Mouse (Mus musculus): ENCODE results near the gene Cand2. TPM values are rescaled to one million over a fixed set of nuclear protein-coding genes. Genes with fewer than 3 reads are reported as not detected.

Gene Cand2
- polyA plus RNA-seq (2012; fragmentation: generic; extraction: Trizol) = 31.3 TPM

- Histone ChIP-seq H3K79me2 (ENCODE audit: control insufficient read depth, insufficient read depth) (peaks cover 16% of the 10 kb centered on the region), H3K4me2 (ENCODE audit: low read depth) (peak within 1 kb of the TSS; percentile 91), H3ac (ENCODE audit: control insufficient read depth, insufficient read length) (peak within 1 kb of the TSS; percentile 41), H3K4me3 (peak within 1 kb of the TSS; percentile 42), H3K27me3 (ENCODE audit: control insufficient read depth, insufficient read depth, insufficient read length) (no peaks in the 10 kb centered on the region), H3K36me3 (ENCODE audit: control insufficient read depth, insufficient read depth) (no peaks in the 10 kb centered on the region)
- TF ChIP-seq REST (IDR thresholded peaks at IDR 0.05; ENCODE audit: insufficient read depth, insufficient read length) (no peak), POLR2A (IDR thresholded peaks at IDR 0.05; ENCODE audit: insufficient read length, low read depth) (peak; percentile 32)
Observed at GRCm38 (mm10) chr6:115774501-115774921, at the start of gene Cand2. Gene Cand2, plus strand, starts transcription at chr6:115774538.

GRCm38 (mm10) chr6:115727108-115727507, 47.2 kb upstream of the Cand2 start:
- no peak for TF ChIP-seq MAX (IDR thresholded peaks at IDR 0.05; ENCODE audit: low read depth)
- no peak for TF ChIP-seq E2F4 (IDR thresholded peaks at IDR 0.05; ENCODE audit: insufficient read depth)
- no peak for TF ChIP-seq MYOG (IDR thresholded peaks at IDR 0.05; ENCODE audit: control insufficient read depth in 1 of 3, insufficient read depth in 1 of 3, insufficient read length in 2 of 3, low read depth in 2 of 3)
- TF ChIP-seq POLR2A (IDR thresholded peaks at IDR 0.05; ENCODE audit: insufficient read length, low read depth) = no peak
- TF ChIP-seq TCF3 (IDR thresholded peaks at IDR 0.05; ENCODE audit: insufficient read length, low read depth) = no peak
- TF ChIP-seq TCF12 (IDR thresholded peaks at IDR 0.05; ENCODE audit: insufficient read depth, poor library complexity, severe bottlenecking) = no peak
- TF ChIP-seq CEBPB (IDR thresholded peaks at IDR 0.05; ENCODE audit: insufficient read depth, poor library complexity, severe bottlenecking) = no peak
- TF ChIP-seq SRF (IDR thresholded peaks at IDR 0.05; ENCODE audit: control insufficient read depth, insufficient read length, low read depth) = no peak
- TF ChIP-seq USF1 (IDR thresholded peaks at IDR 0.05; ENCODE audit: low read depth) = no peak
- no peak for TF ChIP-seq REST (IDR thresholded peaks at IDR 0.05; ENCODE audit: insufficient read depth, insufficient read length)
- TF ChIP-seq MYOD1 (IDR thresholded peaks at IDR 0.05; ENCODE audit: control insufficient read depth in 1 of 3, insufficient read length in 2 of 3, low read depth in 2 of 3) = no peak
- no peak for TF ChIP-seq POLR2AphosphoS2 (IDR thresholded peaks at IDR 0.05; ENCODE audit: insufficient read length, low read depth)
- H3ac ChIP-seq (ENCODE audit: control insufficient read depth, insufficient read length) = no peak overlapping the region

GRCm38 (mm10) chr6:115727570-115727969, 46.8 kb upstream of the Cand2 start:
- no peak overlapping the region for H3K4me2 ChIP-seq (ENCODE audit: low read depth)
- TF ChIP-seq CEBPB (IDR thresholded peaks at IDR 0.05; ENCODE audit: insufficient read depth, poor library complexity, severe bottlenecking) (no peak), E2F4 (IDR thresholded peaks at IDR 0.05; ENCODE audit: insufficient read depth) (no peak), POLR2AphosphoS2 (IDR thresholded peaks at IDR 0.05; ENCODE audit: insufficient read length, low read depth) (no peak), MAX (IDR thresholded peaks at IDR 0.05; ENCODE audit: low read depth) (no peak), SRF (IDR thresholded peaks at IDR 0.05; ENCODE audit: control insufficient read depth, insufficient read length, low read depth) (no peak), USF1 (IDR thresholded peaks at IDR 0.05; ENCODE audit: low read depth) (no peak), MYOD1 (IDR thresholded peaks at IDR 0.05; ENCODE audit: control insufficient read depth in 1 of 3, insufficient read length in 2 of 3, low read depth in 2 of 3) (no peak), TCF12 (IDR thresholded peaks at IDR 0.05; ENCODE audit: insufficient read depth, poor library complexity, severe bottlenecking) (no peak), TCF3 (IDR thresholded peaks at IDR 0.05; ENCODE audit: insufficient read length, low read depth) (no peak), REST (IDR thresholded peaks at IDR 0.05; ENCODE audit: insufficient read depth, insufficient read length) (no peak), MYOG (IDR thresholded peaks at IDR 0.05; ENCODE audit: control insufficient read depth in 1 of 3, insufficient read depth in 1 of 3, insufficient read length in 2 of 3, low read depth in 2 of 3) (no peak), POLR2A (IDR thresholded peaks at IDR 0.05; ENCODE audit: insufficient read length, low read depth) (no peak)
- H3K27me3 ChIP-seq (ENCODE audit: control insufficient read depth, insufficient read depth, insufficient read length) = peaks cover 6% of the 10 kb centered on the region
- no peak overlapping the region for H3K4me3 ChIP-seq
- H3ac ChIP-seq (ENCODE audit: control insufficient read depth, insufficient read length) = no peak overlapping the region
- no peaks in the 10 kb centered on the region for H3K79me2 ChIP-seq (ENCODE audit: control insufficient read depth, insufficient read depth)
- no peaks in the 10 kb centered on the region for H3K36me3 ChIP-seq (ENCODE audit: control insufficient read depth, insufficient read depth)

More at GRCm38 (mm10) chr6:115727108-115727507, 47.2 kb upstream of the Cand2 start:
- no peak overlapping the region for H3K4me2 ChIP-seq (ENCODE audit: low read depth)
- no peaks in the 10 kb centered on the region for H3K79me2 ChIP-seq (ENCODE audit: control insufficient read depth, insufficient read depth)
- H3K27me3 ChIP-seq (ENCODE audit: control insufficient read depth, insufficient read depth, insufficient read length) = peaks cover 6% of the 10 kb centered on the region
- no peak overlapping the region for H3K4me3 ChIP-seq
- H3K36me3 ChIP-seq (ENCODE audit: control insufficient read depth, insufficient read depth) = no peaks in the 10 kb centered on the region

- TF ChIP-seq TCF3 (IDR thresholded peaks at IDR 0.05; ENCODE audit: insufficient read length, low read depth) (no peak), E2F4 (IDR thresholded peaks at IDR 0.05; ENCODE audit: insufficient read depth) (no peak), MYOG (IDR thresholded peaks at IDR 0.05; ENCODE audit: control insufficient read depth in 1 of 3, insufficient read depth in 1 of 3, insufficient read length in 2 of 3, low read depth in 2 of 3) (no peak), MAX (IDR thresholded peaks at IDR 0.05; ENCODE audit: low read depth) (no peak), POLR2AphosphoS2 (IDR thresholded peaks at IDR 0.05; ENCODE audit: insufficient read length, low read depth) (no peak), MYOD1 (IDR thresholded peaks at IDR 0.05; ENCODE audit: control insufficient read depth in 1 of 3, insufficient read length in 2 of 3, low read depth in 2 of 3) (no peak), CEBPB (IDR thresholded peaks at IDR 0.05; ENCODE audit: insufficient read depth, poor library complexity, severe bottlenecking) (no peak), POLR2A (IDR thresholded peaks at IDR 0.05; ENCODE audit: insufficient read length, low read depth) (no peak), SRF (IDR thresholded peaks at IDR 0.05; ENCODE audit: control insufficient read depth, insufficient read length, low read depth) (no peak), TCF12 (IDR thresholded peaks at IDR 0.05; ENCODE audit: insufficient read depth, poor library complexity, severe bottlenecking) (no peak), USF1 (IDR thresholded peaks at IDR 0.05; ENCODE audit: low read depth) (no peak), REST (IDR thresholded peaks at IDR 0.05; ENCODE audit: insufficient read depth, insufficient read length) (no peak)
- no peaks in the 10 kb centered on the region for H3K36me3 ChIP-seq (ENCODE audit: control insufficient read depth, insufficient read depth)
- H3K79me2 ChIP-seq (ENCODE audit: control insufficient read depth, insufficient read depth) = no peaks in the 10 kb centered on the region
- peaks cover 6% of the 10 kb centered on the region for H3K27me3 ChIP-seq (ENCODE audit: control insufficient read depth, insufficient read depth, insufficient read length)
- peak overlapping the region; percentile 34 for H3K4me2 ChIP-seq (ENCODE audit: low read depth)
- H3ac ChIP-seq (ENCODE audit: control insufficient read depth, insufficient read length) = no peak overlapping the region
- H3K4me3 ChIP-seq = no peak overlapping the region
Observed at GRCm38 (mm10) chr6:115730560-115731342, 43.6 kb upstream of the Cand2 start.
